Mouse (Mus musculus) embryonic facial prominence, embryonic 11.5 days (tissue): ENCODE measurements around the gene Akr1c21. TPM values are rescaled to one million over a fixed set of nuclear protein-coding genes. Genes with fewer than 3 reads are reported as not detected.
A peak's percentile ranks its signal among the peaks of the same experiment; 100 is the strongest.
"Not testable (repeated sequence)": the region's sequence is repeated elsewhere in the genome, so short reads cannot be mapped to it uniquely, and the experiment has no call there.

ENCODE experiments used
- ATAC-seq: fragments of 200-750 bp; cut with Nextera tagmentation; replicated peaks from 2 replicates; pipeline ENCODE4 v1.8.0; 2017; ENCODE audit warnings: low read depth; ENCODE audit not compliant: insufficient number of reproducible peaks, low FRiP score, low TSS enrichment
- DNase-seq: peaks from one replicate; pipeline ENCODE4 v3.0.0-alpha.2; 2015; ENCODE audit warnings: low spot score
- H3K27ac ChIP-seq: fragments of 300-500 bp; sonication (generic); replicated peaks from 2 replicates; pipeline ENCODE4 v1.5.1; 2014; ENCODE audit warnings: mild to moderate bottlenecking, low read depth, low read length, control low read depth
- H3K27me3 ChIP-seq: fragments of 300-500 bp; sonication (generic); 2 replicates; pipeline ENCODE4 v1.6.1; 2014; ENCODE audit warnings: mild to moderate bottlenecking, low read length, moderate library complexity, mixed read lengths; ENCODE audit not compliant: control insufficient read depth, insufficient read depth
- H3K36me3 ChIP-seq: fragments of 300-500 bp; sonication (generic); replicated peaks from 2 replicates; pipeline ENCODE4 v1.6.1; 2014; ENCODE audit warnings: low read depth, mild to moderate bottlenecking, low read length, moderate library complexity, mixed read lengths; ENCODE audit not compliant: control insufficient read depth, insufficient read depth
- H3K4me1 ChIP-seq: fragments of 300-500 bp; sonication (generic); 2 replicates; pipeline ENCODE4 v1.6.1; 2014; ENCODE audit warnings: low read length, mixed read lengths; ENCODE audit not compliant: control insufficient read depth, insufficient read depth
- H3K4me2 ChIP-seq: fragments of 300-500 bp; sonication (generic); 2 replicates; pipeline ENCODE4 v1.6.1; 2014; ENCODE audit warnings: low read depth, mild to moderate bottlenecking, control low read depth, low read length, moderate library complexity
- H3K4me3 ChIP-seq: fragments of 300-500 bp; sonication (generic); 2 replicates; pipeline ENCODE4 v1.5.1; 2014; ENCODE audit warnings: low read depth, low read length, control low read depth
- H3K9ac ChIP-seq: fragments of 300-500 bp; sonication (generic); replicated peaks from 2 replicates; pipeline ENCODE4 v1.6.1; 2014; ENCODE audit warnings: mild to moderate bottlenecking, control low read depth, low read length
- H3K9me3 ChIP-seq: fragments of 300-500 bp; sonication (generic); replicated peaks from 2 replicates; pipeline ENCODE4 v1.6.1; 2016; ENCODE audit warnings: mild to moderate bottlenecking, low read length, inconsistent platforms, mixed read lengths; ENCODE audit not compliant: control insufficient read depth
- WGBS: fragments of 180-500 bp; shearing (Covaris S2); extraction: QIAGEN DNeasy Blood & Tissue Kit; methylation state at CpG from one replicate; pipeline ENCODE4 v1.1.7; 2014; 5-methylcytosine and 5-hydroxymethylcytosine counted together
- polyA plus RNA-seq: library from polyadenylated mRNA; unstranded; fragments of >200 nt; fragmentation: Nextera tagmentation; extraction: Ambion mirVana; gene quantifications from 2 replicates; pipeline ENCODE4 v1.2.1, GENCODE M21; 2014

Gene Akr1c21
- polyA plus RNA-seq = not detected in 2 replicates

DNA sequence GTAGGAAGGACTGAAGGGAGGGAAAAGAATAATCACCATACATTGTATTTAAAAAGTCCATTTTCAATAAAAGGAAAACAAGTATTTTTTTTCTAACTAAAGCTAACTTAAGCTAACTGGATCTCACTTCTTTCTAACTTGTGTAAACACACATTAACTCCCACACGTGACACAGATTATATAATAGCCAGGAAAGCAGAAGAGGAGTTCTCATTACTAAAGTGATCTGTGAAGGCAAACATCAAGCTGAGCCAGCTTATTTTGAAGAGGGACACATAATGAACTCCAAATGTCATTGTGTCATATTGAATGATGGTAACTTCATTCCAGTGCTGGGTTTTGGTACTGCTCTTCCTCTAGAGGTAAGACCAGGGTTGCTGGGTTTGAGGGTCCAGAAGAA is at the start of gene Akr1c21:
Gene Akr1c21, plus strand, starts transcription at position 205 of the 400 bp plus-strand sequence.
- Histone ChIP-seq H3K27ac (no peak within 1 kb of the TSS), H3K4me1 (no peaks in the 10 kb centered on the region), H3K9me3 (no peaks in the 10 kb centered on the region), H3K9ac (no peak within 1 kb of the TSS), H3K27me3 (no peaks in the 10 kb centered on the region), H3K36me3 (no peaks in the 10 kb centered on the region), H3K4me3 (no peak within 1 kb of the TSS), H3K4me2 (no peak within 1 kb of the TSS)
- WGBS = 73% methylated on average over 1 of the region's 1 CpGs
- ATAC-seq (no peak), DNase-seq (no peak)

DNA sequence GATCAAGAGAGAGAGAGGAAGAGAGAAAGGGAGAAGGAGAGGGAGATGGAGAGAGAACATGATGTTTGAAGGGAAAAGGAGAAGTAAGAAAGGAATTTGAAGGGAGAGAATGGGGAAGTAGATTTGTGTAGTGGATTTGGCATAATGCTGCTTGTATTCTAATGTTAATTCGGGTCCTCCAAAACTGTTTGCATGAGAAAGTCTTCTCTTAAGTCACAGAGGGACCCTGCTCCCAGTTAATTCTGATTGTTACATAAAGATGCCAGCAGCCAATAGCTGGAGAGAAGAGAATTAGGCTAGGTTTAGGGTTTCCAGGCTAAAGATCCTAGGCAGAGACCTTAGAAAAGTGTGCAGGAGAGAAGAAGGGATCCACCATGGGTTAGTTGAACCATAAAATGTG is 14.7 kb upstream of the Akr1c21 start:
- H3K4me2 ChIP-seq = no peak overlapping the region

DNA sequence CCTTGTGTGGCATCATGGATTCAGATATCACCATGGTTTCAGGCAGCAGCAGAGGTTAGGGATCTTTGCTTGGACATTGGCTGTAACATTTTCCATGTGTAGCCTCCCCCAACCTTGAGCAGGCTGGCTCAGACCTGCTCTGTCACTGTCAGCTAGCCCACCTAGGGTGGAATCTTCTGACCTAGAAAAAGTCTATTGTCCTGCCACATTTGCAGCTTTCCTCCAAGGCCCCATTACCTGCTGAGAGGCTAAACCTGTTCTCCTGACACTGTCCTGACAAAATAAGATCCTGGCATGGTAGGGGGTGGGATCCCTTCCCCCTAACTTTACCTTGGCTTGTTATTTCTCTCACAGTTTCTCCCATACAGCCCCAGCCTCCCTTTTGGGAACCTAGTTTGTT is 13.4 kb upstream of the Akr1c21 start:
- H3K36me3 ChIP-seq = no peaks in the 10 kb centered on the region
- ATAC-seq = no peak
- no peak overlapping the region for H3K4me2 ChIP-seq
- H3K4me3 ChIP-seq = no peak overlapping the region
- H3K27ac ChIP-seq = no peak overlapping the region
- H3K4me1 ChIP-seq = no peaks in the 10 kb centered on the region
- H3K9me3 ChIP-seq = no peaks in the 10 kb centered on the region
- DNase-seq = no peak
- H3K27me3 ChIP-seq = no peaks in the 10 kb centered on the region
- H3K9ac ChIP-seq = no peak overlapping the region

More for the DNA sequence above, 14.7 kb upstream of the Akr1c21 start:
- H3K9me3 ChIP-seq = no peaks in the 10 kb centered on the region
- no peak for ATAC-seq
- no peak overlapping the region for H3K9ac ChIP-seq
- H3K27ac ChIP-seq = no peak overlapping the region
- no peaks in the 10 kb centered on the region for H3K27me3 ChIP-seq
- no peak overlapping the region for H3K4me3 ChIP-seq
- H3K36me3 ChIP-seq = no peaks in the 10 kb centered on the region
- DNase-seq = no peak
- no peaks in the 10 kb centered on the region for H3K4me1 ChIP-seq
- 70% methylated on average over 1 of the region's 1 CpGs for WGBS

DNA sequence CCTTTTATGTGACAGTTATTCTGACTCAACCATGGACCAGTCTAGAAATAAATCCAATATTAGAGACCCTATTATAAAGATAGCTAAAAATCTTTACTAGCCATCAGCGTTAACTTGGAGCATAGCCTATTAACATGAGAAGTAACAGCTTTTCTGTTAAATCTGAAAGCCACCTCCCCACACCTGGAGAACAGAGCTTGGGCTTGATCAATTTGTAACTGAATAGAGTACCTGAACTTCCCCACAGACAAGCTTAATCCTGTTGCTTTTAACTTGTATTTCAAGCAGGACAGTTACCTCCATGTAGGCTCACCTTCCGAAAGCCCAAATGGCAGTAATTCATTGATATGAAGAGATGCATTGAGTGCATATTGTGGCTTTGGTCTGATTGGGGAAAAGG is 7.9 kb upstream of the Akr1c21 start:
- no peaks in the 10 kb centered on the region for H3K36me3 ChIP-seq
- H3K4me1 ChIP-seq = no peaks in the 10 kb centered on the region
- no peak overlapping the region for H3K27ac ChIP-seq
- no peak for DNase-seq
- no peak overlapping the region for H3K4me2 ChIP-seq
- no peak overlapping the region for H3K9ac ChIP-seq
- ATAC-seq = no peak
- H3K27me3 ChIP-seq = no peaks in the 10 kb centered on the region
- no peaks in the 10 kb centered on the region for H3K9me3 ChIP-seq
- H3K4me3 ChIP-seq = no peak overlapping the region
- WGBS = 78% methylated on average over 2 of the region's 2 CpGs

DNA sequence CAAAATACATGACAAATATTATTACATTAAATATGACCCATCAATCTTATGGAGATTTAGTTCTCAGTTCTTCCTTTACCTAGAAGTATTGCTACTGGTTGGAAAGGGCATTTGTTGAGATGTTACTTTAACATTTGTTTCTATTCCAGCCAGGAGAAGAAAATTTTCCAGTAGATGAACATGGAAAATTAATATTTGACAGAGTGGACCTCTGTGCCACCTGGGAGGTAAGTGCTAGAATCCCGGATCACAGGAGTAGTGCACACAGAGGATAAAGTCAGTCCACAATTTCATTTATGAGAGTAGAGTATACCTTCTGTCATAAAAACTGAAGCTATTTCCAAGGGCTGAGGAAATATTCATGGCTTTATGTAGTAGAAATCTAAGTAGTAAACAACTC is 3.0 kb downstream of the Akr1c21 start:
- Histone ChIP-seq H3K9me3 (no peaks in the 10 kb centered on the region), H3K4me2 (no peak overlapping the region), H3K9ac (no peak overlapping the region), H3K27me3 (no peaks in the 10 kb centered on the region), H3K4me1 (no peaks in the 10 kb centered on the region), H3K27ac (no peak overlapping the region), H3K36me3 (no peaks in the 10 kb centered on the region), H3K4me3 (no peak overlapping the region)
- DNase-seq = no peak
- WGBS = 92% methylated on average over 1 of the region's 1 CpGs
- no peak for ATAC-seq

DNA sequence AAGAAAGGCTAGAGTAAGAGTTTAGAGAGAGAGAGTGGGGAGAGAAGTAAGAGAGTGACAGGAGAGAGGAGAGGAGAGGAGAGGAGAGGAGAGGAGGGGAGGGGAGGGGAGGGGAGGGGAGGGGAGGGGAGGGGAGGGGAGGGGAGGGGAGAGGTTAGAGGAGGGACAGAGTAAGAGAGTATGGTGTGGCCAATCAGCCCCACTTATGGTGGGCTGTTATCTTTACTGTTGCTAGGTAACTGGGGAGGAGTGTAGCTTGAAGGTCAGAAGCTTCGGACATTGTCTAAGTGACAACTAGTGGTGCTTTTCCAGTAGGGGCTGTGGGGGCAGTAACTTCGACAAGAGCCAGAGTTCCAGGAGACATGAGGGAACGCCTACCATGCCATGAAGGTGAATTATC is 29.6 kb downstream of the Akr1c21 start:
- not testable (repeated sequence) for H3K4me3 ChIP-seq, DNase-seq, H3K4me1 ChIP-seq, H3K9ac ChIP-seq, H3K9me3 ChIP-seq, ATAC-seq, H3K27me3 ChIP-seq, H3K27ac ChIP-seq, H3K36me3 ChIP-seq, H3K4me2 ChIP-seq
- 84% methylated on average over 3 of the region's 3 CpGs for WGBS

DNA sequence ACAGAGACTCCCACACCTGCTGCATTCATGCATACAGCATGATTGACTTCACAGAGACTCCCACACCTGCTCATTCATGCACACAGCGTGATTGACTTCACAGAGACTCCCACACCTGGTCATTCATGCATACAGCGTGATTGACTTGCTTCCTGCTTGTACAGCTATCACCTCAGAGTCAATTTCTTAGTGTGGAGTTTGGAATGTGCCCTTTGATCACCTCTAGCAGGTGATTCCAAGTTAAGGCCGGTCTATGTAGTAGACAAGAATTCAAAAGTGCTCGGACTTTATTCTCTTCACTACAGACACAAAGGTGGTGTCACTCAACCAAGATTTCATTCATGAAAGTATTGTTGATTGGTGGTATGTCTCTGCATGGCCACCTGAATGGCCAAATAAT is 32.9 kb downstream of the Akr1c21 start:
- Histone ChIP-seq H3K36me3 (no peaks in the 10 kb centered on the region), H3K27me3 (no peaks in the 10 kb centered on the region), H3K4me3 (no peak overlapping the region), H3K9ac (no peak overlapping the region), H3K4me2 (no peak overlapping the region), H3K27ac (no peak overlapping the region), H3K9me3 (no peaks in the 10 kb centered on the region), H3K4me1 (no peaks in the 10 kb centered on the region)
- 84% methylated on average over 4 of the region's 4 CpGs for WGBS
- DNase-seq (no peak), ATAC-seq (no peak)

DNA sequence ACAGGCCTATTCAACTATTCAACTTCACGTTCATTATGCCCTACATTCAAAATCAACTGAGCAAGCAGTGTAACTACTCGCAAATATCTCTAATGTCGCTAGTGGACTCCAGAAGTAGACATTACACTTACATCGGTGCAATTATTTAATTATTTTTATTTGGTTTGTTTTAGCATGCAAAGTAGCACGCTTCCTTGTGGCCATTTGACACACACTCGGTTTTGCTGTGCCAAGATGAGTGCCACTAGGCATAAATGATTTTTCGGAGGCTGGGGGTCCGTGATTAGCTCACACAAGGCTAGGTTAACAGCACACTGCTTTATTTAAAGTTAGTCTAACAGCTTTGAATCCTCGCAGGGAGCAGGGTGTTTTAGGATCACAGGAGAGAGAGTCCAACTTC is 34.7 kb downstream of the Akr1c21 start:
- no peaks in the 10 kb centered on the region for H3K9me3 ChIP-seq
- DNase-seq (no peak), ATAC-seq (no peak)
- no peaks in the 10 kb centered on the region for H3K36me3 ChIP-seq
- no peaks in the 10 kb centered on the region for H3K27me3 ChIP-seq
- H3K27ac ChIP-seq = no peak overlapping the region
- H3K4me3 ChIP-seq = peak overlapping the region; percentile 52
- no peaks in the 10 kb centered on the region for H3K4me1 ChIP-seq
- WGBS = 36% methylated on average over 9 of the region's 9 CpGs
- peak overlapping the region; percentile 67 for H3K9ac ChIP-seq
- H3K4me2 ChIP-seq = peak overlapping the region; percentile 46
